Mouse (Mus musculus): ENCODE data around the gene Jag1.

Gene Jag1

DNA sequence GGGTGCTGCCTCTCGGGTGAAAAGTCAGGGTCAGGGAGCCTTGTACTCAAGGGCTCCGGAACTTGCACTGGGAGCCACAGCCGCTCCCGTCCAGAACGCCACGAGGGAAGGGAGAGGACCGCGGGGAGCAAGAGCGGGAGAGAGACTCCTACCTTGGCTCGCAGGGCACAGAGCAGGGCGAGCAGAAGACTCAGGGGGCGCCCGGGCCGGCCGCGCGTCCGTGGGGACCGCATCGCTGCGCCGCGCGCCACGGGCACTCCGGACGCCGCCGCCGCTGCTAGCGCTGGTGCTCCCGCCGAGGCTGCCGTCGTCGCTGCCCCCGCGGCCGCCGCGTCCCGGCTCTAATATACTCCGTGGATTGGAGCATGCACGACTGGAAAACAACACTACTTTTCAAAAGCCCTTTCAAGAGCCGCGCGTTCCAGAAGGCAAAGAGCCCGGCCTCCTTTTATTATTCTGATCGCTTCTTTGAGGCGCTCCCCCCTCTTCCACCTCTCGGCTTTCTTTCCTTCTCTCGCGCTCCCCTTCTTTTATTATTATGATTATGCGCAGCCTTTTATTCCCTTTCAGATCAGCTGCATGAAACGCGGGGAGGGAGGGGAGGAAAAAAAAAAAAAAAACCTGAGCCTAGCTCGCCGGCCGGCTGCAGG lies at the start of gene Jag1:
Gene Jag1 (minus strand): TSS at position 620 of the 650 bp plus-strand sequence.
- no peak for DNase-seq (ENCODE audit: low read depth, low spot score)

DNA sequence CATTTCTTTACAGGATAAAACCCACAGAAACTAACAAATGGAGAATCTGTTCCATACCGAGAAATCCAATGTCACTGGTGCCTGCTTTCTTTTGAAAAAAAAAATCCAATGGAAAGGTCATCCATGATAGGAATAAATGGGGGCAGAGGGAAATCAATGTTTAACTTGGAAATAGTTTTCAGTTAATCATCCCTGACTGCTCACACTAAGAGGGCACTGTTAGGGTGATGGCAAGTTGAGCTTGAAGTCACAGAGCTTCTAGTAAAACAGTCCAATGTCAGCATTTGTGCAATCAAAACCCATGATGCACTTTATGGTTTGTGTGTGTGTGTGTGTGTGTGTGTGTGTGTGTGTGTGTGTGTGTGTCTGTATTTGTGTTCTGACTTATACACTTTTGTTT lies 39.6 kb upstream of the Jag1 start:
- no peaks in the 10 kb centered on the region for H3K27me3 ChIP-seq (ENCODE audit: control insufficient read depth, insufficient read depth, low read length, poor library complexity, severe bottlenecking)
- no peak for DNase-seq (ENCODE audit: low read depth, low spot score)
- H3K36me3 ChIP-seq (ENCODE audit: control insufficient read depth, insufficient read depth, low read length, poor library complexity, severe bottlenecking) = no peaks in the 10 kb centered on the region

More for the DNA sequence above, at the start of gene Jag1:
- Histone ChIP-seq H3K27me3 (ENCODE audit: control insufficient read depth, insufficient read depth, low read length, poor library complexity, severe bottlenecking) (no peaks in the 10 kb centered on the region), H3K36me3 (ENCODE audit: control insufficient read depth, insufficient read depth, low read length, poor library complexity, severe bottlenecking) (no peaks in the 10 kb centered on the region)

DNA sequence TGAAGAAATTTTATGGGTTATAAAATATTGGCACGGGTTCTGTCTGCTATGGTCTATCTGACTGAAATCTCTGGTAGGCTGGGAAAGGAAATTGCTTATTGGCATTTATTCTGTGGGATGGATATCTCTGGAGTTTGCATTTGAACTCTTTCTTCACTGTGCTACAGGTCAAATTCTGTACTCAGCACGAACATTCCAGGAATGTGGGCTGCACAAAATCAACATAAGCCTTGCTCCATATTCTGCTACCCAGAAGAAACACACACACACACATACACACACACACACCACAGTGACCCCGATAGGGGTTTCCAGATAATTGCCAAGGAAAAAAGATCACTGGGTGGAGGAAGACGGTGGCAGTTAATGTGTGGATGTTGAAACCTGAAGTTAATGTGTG lies 37.4 kb upstream of the Jag1 start:
- Histone ChIP-seq H3K27me3 (ENCODE audit: control insufficient read depth, insufficient read depth, low read length, poor library complexity, severe bottlenecking) (no peaks in the 10 kb centered on the region), H3K36me3 (ENCODE audit: control insufficient read depth, insufficient read depth, low read length, poor library complexity, severe bottlenecking) (no peaks in the 10 kb centered on the region)
- no peak for DNase-seq (ENCODE audit: low read depth, low spot score)

DNA sequence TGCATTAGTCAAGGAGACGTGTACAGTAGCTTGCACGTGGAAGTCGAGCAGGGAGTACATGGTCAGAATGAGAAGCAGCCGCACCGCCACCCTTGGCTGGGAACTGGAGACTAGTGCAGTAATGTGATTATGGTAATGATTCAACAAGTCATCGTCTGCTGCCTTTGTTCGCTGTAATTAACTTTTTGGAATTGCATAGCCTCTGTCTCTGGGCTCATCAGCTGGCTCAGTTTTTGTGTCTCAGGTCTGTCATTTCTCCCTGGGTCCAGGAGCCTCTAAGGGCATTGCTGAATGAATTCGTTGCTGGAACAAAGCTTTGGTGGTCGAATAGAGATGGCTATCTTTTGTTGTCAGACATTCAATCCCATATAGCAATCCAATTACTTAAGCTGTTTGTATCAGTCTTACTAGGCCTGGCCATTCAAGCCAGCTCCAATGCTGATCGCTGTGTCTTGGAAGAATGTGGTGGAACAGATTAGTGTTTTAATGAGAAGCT lies 36.8 kb upstream of the Jag1 start:
- H3K27me3 ChIP-seq (ENCODE audit: control insufficient read depth, insufficient read depth, low read length, poor library complexity, severe bottlenecking) = no peaks in the 10 kb centered on the region
- H3K36me3 ChIP-seq (ENCODE audit: control insufficient read depth, insufficient read depth, low read length, poor library complexity, severe bottlenecking) = no peaks in the 10 kb centered on the region
- DNase-seq (ENCODE audit: low read depth, low spot score) = no peak

- DNase-seq (ENCODE audit: low read depth, low spot score) = no peak
- Histone ChIP-seq H3K27me3 (ENCODE audit: control insufficient read depth, insufficient read depth, low read length, poor library complexity, severe bottlenecking) (no peaks in the 10 kb centered on the region), H3K36me3 (ENCODE audit: control insufficient read depth, insufficient read depth, low read length, poor library complexity, severe bottlenecking) (no peaks in the 10 kb centered on the region)
Observed at GRCm38 (mm10) chr2:137150953-137151352, 34.5 kb upstream of the Jag1 start.

GRCm38 (mm10) chr2:137146938-137147666 lies 30.7 kb upstream of the Jag1 start:
- no peak for DNase-seq (ENCODE audit: low read depth, low spot score)
- Histone ChIP-seq H3K36me3 (ENCODE audit: control insufficient read depth, insufficient read depth, low read length, poor library complexity, severe bottlenecking) (no peaks in the 10 kb centered on the region), H3K27me3 (ENCODE audit: control insufficient read depth, insufficient read depth, low read length, poor library complexity, severe bottlenecking) (no peaks in the 10 kb centered on the region)

DNA sequence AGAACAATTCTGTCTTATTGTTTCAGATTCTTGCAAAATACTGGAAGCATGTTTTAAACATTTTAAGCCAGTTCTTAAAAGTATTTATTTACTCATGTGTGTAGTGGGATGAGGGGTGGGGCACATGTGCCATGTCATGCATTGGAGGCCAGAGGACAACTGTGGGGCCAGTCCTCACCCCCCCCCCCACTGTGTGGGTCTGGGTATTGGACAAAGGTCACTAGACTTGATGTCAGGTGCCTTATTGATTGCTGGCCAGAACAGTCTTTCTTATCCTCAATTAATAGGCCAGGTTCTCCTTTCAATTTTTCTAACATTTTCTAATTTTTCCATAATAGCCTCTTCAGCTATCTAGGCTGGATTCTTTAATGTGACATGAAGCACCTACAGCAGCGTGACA lies 21.6 kb upstream of the Jag1 start:
- H3K36me3 ChIP-seq (ENCODE audit: control insufficient read depth, insufficient read depth, low read length, poor library complexity, severe bottlenecking) = no peaks in the 10 kb centered on the region
- no peaks in the 10 kb centered on the region for H3K27me3 ChIP-seq (ENCODE audit: control insufficient read depth, insufficient read depth, low read length, poor library complexity, severe bottlenecking)
- no peak for DNase-seq (ENCODE audit: low read depth, low spot score)

DNA sequence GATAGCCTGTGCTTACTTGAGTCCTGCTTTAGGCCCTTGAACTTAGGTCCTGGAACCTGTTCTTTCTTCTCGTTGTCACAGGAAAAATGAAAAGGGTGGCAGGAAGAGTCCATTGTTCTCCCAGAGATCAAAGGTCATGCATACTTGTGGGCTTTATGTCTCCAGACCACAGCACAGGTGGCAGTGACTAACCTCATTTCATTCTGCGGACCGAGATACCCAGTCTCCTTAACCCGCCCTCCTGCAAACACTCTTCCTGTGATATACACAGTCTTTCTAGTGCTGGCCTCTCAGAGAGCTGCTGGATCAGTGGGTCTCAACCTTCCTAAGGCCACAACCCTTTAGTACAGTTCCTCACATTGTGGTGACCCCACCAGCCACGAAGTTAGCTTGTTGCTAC lies 17.6 kb upstream of the Jag1 start:
- Histone ChIP-seq H3K27me3 (ENCODE audit: control insufficient read depth, insufficient read depth, low read length, poor library complexity, severe bottlenecking) (no peaks in the 10 kb centered on the region), H3K36me3 (ENCODE audit: control insufficient read depth, insufficient read depth, low read length, poor library complexity, severe bottlenecking) (no peaks in the 10 kb centered on the region)
- no peak for DNase-seq (ENCODE audit: low read depth, low spot score)

- Histone ChIP-seq H3K27me3 (ENCODE audit: control insufficient read depth, insufficient read depth, low read length, poor library complexity, severe bottlenecking) (no peaks in the 10 kb centered on the region), H3K36me3 (ENCODE audit: control insufficient read depth, insufficient read depth, low read length, poor library complexity, severe bottlenecking) (no peaks in the 10 kb centered on the region)
- DNase-seq (ENCODE audit: low read depth, low spot score) = no peak
Observed at GRCm38 (mm10) chr2:137124861-137125260, 8.4 kb upstream of the Jag1 start.

GRCm38 (mm10) chr2:137117321-137117690 lies 862 bp upstream of the Jag1 start:
- DNase-seq (ENCODE audit: low read depth, low spot score) = peak; percentile 14
- Histone ChIP-seq H3K36me3 (ENCODE audit: control insufficient read depth, insufficient read depth, low read length, poor library complexity, severe bottlenecking) (no peaks in the 10 kb centered on the region), H3K27me3 (ENCODE audit: control insufficient read depth, insufficient read depth, low read length, poor library complexity, severe bottlenecking) (no peaks in the 10 kb centered on the region)

DNA sequence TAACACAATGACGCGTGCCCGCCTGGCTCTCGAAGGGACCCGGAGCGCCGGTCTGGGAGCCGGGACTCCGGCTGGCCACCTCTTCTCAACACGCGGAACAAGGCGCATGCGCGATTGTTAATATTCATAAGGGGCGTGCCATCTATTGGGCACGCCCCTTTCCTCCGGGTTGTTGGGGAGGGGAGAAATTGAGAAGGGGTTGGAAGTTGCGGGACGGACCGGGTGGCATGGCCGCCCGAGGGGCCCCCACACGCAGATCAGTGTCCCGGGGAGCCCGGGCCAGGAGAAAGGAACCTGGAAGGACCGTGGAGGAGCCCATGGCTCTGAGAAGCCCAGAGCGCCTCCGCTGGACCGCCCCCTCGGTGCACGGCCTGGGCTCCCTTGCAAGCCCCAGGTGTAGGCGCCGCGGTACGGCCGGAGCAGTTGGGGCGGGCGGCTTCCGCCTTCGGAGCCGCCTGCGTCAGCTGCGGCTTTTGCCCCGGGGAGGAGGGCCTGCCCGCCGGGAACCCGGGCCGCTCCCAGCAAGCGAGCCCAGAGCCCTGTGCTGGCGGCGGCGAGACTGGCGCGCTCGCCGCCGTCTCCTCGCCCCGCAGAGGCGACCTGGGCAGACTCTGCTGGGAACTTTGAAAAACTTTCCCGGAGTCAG lies 354 bp upstream of the Jag1 start:
- H3K27me3 ChIP-seq (ENCODE audit: control insufficient read depth, insufficient read depth, low read length, poor library complexity, severe bottlenecking) = no peaks in the 10 kb centered on the region
- no peaks in the 10 kb centered on the region for H3K36me3 ChIP-seq (ENCODE audit: control insufficient read depth, insufficient read depth, low read length, poor library complexity, severe bottlenecking)
- DNase-seq (ENCODE audit: low read depth, low spot score) = peak; percentile 39

GRCm38 (mm10) chr2:137115241-137116024 lies 1.0 kb downstream of the Jag1 start:
- H3K36me3 ChIP-seq (ENCODE audit: control insufficient read depth, insufficient read depth, low read length, poor library complexity, severe bottlenecking) = no peaks in the 10 kb centered on the region
- H3K27me3 ChIP-seq (ENCODE audit: control insufficient read depth, insufficient read depth, low read length, poor library complexity, severe bottlenecking) = no peaks in the 10 kb centered on the region
- DNase-seq (ENCODE audit: low read depth, low spot score) = no peak

GRCm38 (mm10) chr2:137114248-137115096 lies 2.0 kb downstream of the Jag1 start:
- peak; percentile 20 for DNase-seq (ENCODE audit: low read depth, low spot score)
- no peaks in the 10 kb centered on the region; the same call in 1 of the 2 replicates for H3K27me3 ChIP-seq (ENCODE audit: control insufficient read depth, insufficient read depth, low read length, poor library complexity, severe bottlenecking)
- no peaks in the 10 kb centered on the region for H3K36me3 ChIP-seq (ENCODE audit: control insufficient read depth, insufficient read depth, low read length, poor library complexity, severe bottlenecking)
